Mouse (Mus musculus) heart, embryonic 11.5 days (tissue): ENCODE results near the gene Clta. TPM values are rescaled to one million over a fixed set of nuclear protein-coding genes. Genes with fewer than 3 reads are reported as not detected.

Experiments
- ATAC-seq: fragments of 200-750 bp; cut with Nextera tagmentation; replicated peaks from 2 replicates; pipeline ENCODE4 v1.8.0; 2017; ENCODE audit warnings: moderate library complexity; ENCODE audit not compliant: insufficient number of reproducible peaks, low FRiP score, low TSS enrichment
- H3K27ac ChIP-seq: fragments of 300-500 bp; sonication (generic); 2 replicates; pipeline ENCODE4 v1.5.1; 2014; ENCODE audit warnings: mild to moderate bottlenecking, low read depth, low read length
- H3K27me3 ChIP-seq: fragments of 300-500 bp; sonication (generic); 2 replicates; pipeline ENCODE4 v1.6.1; 2014; ENCODE audit warnings: mild to moderate bottlenecking, low read length, mixed read lengths; ENCODE audit not compliant: control insufficient read depth, insufficient read depth
- H3K36me3 ChIP-seq: fragments of 300-500 bp; sonication (generic); 2 replicates; pipeline ENCODE4 v1.6.1; 2014; ENCODE audit warnings: mild to moderate bottlenecking, low read length, moderate library complexity, mixed read lengths; ENCODE audit not compliant: control insufficient read depth, insufficient read depth
- H3K4me1 ChIP-seq: fragments of 300-500 bp; sonication (generic); 2 replicates; pipeline ENCODE4 v1.6.1; 2014; ENCODE audit warnings: low read length; ENCODE audit not compliant: control insufficient read depth, insufficient read depth
- H3K4me2 ChIP-seq: fragments of 300-500 bp; sonication (generic); 2 replicates; pipeline ENCODE4 v1.6.1; 2014; ENCODE audit warnings: mild to moderate bottlenecking, moderate library complexity
- H3K4me3 ChIP-seq: fragments of 300-500 bp; sonication (generic); 2 replicates; pipeline ENCODE4 v1.5.1; 2014; ENCODE audit warnings: low read depth, low read length
- H3K9ac ChIP-seq: fragments of 300-500 bp; sonication (generic); 2 replicates; pipeline ENCODE4 v1.6.1; 2014; ENCODE audit warnings: mild to moderate bottlenecking, low read depth, low read length, moderate library complexity
- H3K9me3 ChIP-seq: fragments of 300-500 bp; sonication (generic); replicated peaks from 2 replicates; pipeline ENCODE4 v1.6.1; 2016; ENCODE audit warnings: low read length; ENCODE audit not compliant: control insufficient read depth
- WGBS: fragments of 180-500 bp; shearing (Covaris S2); extraction: QIAGEN DNeasy Blood & Tissue Kit; methylation state at CpG from one replicate; pipeline ENCODE4 v1.1.7; 2014; ENCODE audit not compliant: insufficient replicate concordance; 5-methylcytosine and 5-hydroxymethylcytosine counted together
- polyA plus RNA-seq: library from polyadenylated mRNA; unstranded; fragments of >200 nt; fragmentation: Nextera tagmentation; extraction: Ambion mirVana; gene quantifications from 2 replicates; pipeline ENCODE4 v1.2.1, GENCODE M21; 2014

Gene Clta
- polyA plus RNA-seq, 1 experiment from 2014 or later: 157 TPM

GRCm38 (mm10) chr4:44044685-44045356, 40.6 kb downstream of the Clta start:
- no peak overlapping the region for H3K4me2 ChIP-seq
- ATAC-seq: no peak
- no peak overlapping the region for H3K4me3 ChIP-seq
- no peak overlapping the region for H3K9ac ChIP-seq
- 91% methylated on average over 5 of the region's 5 CpGs for WGBS
- H3K27me3 ChIP-seq: no peaks in the 10 kb centered on the region
- H3K36me3 ChIP-seq: peaks cover 24% of the 10 kb centered on the region
- H3K27ac ChIP-seq: no peak overlapping the region
- H3K4me1 ChIP-seq: no peaks in the 10 kb centered on the region
- H3K9me3 ChIP-seq: no peaks in the 10 kb centered on the region

- H3K36me3 ChIP-seq: peaks cover 17% of the 10 kb centered on the region
- no peak overlapping the region for H3K4me2 ChIP-seq
- H3K4me1 ChIP-seq: no peaks in the 10 kb centered on the region
- no peak overlapping the region for H3K9ac ChIP-seq
- no peak overlapping the region for H3K27ac ChIP-seq
- no peaks in the 10 kb centered on the region for H3K9me3 ChIP-seq
- no peak overlapping the region for H3K4me3 ChIP-seq
- WGBS: 69% methylated on average over 5 of the region's 5 CpGs
- no peaks in the 10 kb centered on the region for H3K27me3 ChIP-seq
- ATAC-seq: no peak
Measured at GRCm38 (mm10) chr4:44046066-44046465, 41.8 kb downstream of the Clta start.

DNA sequence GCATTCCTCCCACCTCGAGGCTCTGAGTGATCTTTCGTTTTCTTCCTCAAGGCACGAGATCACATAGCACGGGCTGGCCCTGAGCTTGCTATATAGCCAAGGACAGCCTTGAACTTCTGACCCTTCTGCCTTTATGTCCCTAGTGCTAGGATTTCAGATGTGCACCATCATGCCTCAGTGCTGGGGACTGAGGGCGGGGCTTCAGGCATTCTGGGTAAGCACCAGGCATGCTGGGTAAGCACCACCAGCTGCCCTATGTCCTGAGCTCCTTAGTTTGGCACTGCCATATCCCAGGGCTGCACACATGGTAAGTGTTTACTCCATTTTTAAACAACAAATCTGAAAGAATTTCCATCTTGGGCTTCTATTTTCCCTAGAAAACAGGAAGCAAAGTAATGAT, 45.6 kb downstream of the Clta start:
- H3K9me3 ChIP-seq: no peaks in the 10 kb centered on the region
- no peak overlapping the region for H3K4me2 ChIP-seq
- H3K27ac ChIP-seq: no peak overlapping the region
- ATAC-seq: no peak
- H3K4me1 ChIP-seq: no peaks in the 10 kb centered on the region
- H3K4me3 ChIP-seq: no peak overlapping the region
- peaks cover 9% of the 10 kb centered on the region; the same call in 1 of the 2 replicates for H3K36me3 ChIP-seq
- H3K27me3 ChIP-seq: no peaks in the 10 kb centered on the region
- 86% methylated on average over 5 of the region's 5 CpGs for WGBS
- no peak overlapping the region for H3K9ac ChIP-seq

DNA sequence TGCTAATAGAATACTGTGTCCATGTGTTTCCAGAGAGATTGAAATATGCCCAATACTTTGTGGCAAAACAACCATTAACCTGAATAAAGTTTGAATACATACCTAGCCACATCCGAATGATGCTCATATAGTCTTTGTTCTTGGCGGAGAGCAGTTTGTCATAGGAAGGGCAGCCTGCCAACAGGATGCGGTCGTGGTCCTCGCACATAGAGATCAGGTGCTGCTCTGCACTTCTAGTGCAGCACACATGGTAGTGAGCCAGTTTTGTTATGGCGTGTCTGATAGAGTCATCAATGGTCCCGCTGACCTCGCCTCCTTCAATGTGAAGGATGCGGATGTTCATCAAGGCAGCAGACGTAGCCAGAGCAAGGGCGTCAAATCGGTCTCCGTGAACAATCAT, 55.4 kb downstream of the Clta start:
- ATAC-seq: no peak
- Histone ChIP-seq H3K4me1 (no peaks in the 10 kb centered on the region), H3K9ac (no peak overlapping the region), H3K9me3 (no peaks in the 10 kb centered on the region), H3K36me3 (peaks cover 8% of the 10 kb centered on the region; the same call in 1 of the 2 replicates), H3K4me2 (no peak overlapping the region), H3K27ac (no peak overlapping the region), H3K27me3 (no peaks in the 10 kb centered on the region), H3K4me3 (no peak overlapping the region)
- 95% methylated on average over 13 of the region's 13 CpGs for WGBS

DNA sequence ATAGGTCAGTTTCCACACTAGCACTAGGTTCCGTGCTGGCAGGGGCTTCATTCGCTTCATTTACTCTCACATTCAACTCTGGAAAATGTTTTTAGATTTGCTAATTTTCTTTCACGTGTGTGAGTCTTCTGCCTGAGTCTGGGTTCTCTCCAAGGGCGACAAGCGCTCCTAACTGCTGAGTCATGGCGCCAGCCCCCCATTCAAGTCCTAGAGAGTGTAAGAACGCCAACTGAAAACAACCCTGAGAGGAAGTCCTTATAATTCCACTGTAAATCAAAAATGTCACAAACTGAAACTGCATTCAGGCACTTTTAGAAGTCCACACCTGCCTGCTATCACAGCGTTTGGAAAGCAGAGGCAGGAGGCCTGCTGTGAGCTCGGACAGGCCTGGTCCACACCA, 57.8 kb downstream of the Clta start:
- H3K36me3 ChIP-seq: peaks cover 8% of the 10 kb centered on the region; the same call in 1 of the 2 replicates
- peaks cover 3% of the 10 kb centered on the region for H3K4me1 ChIP-seq
- H3K9me3 ChIP-seq: no peaks in the 10 kb centered on the region
- no peaks in the 10 kb centered on the region for H3K27me3 ChIP-seq
- no peak overlapping the region for H3K27ac ChIP-seq
- no peak overlapping the region for H3K4me3 ChIP-seq
- no peak overlapping the region for H3K9ac ChIP-seq
- ATAC-seq: no peak
- no peak overlapping the region for H3K4me2 ChIP-seq
- 71% methylated on average over 9 of the region's 9 CpGs for WGBS

DNA sequence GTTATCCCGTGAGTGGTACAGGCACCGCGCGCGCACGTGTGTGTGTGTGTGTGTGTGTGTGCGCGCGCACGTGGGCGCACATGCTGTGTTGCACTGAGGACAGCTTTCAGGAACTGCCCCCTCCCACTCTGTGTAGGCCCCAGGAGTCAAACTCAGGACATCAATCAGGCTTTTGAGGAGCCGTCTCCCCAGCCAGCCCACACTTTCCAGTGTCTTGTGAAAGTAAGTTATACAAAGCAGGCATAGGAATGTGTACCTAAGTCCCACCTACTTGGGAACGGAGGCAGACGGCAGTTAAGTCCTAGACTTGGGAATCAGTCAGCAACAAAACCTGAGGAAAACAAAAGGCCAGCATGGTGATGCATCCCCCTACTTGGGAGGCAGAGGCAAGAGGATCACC, 58.6 kb downstream of the Clta start:
- Histone ChIP-seq H3K27ac (no peak overlapping the region), H3K4me2 (no peak overlapping the region), H3K4me3 (no peak overlapping the region), H3K4me1 (peaks cover 10% of the 10 kb centered on the region), H3K9ac (no peak overlapping the region), H3K36me3 (peaks cover 8% of the 10 kb centered on the region; the same call in 1 of the 2 replicates), H3K9me3 (no peaks in the 10 kb centered on the region), H3K27me3 (no peaks in the 10 kb centered on the region)
- 90% methylated on average over 14 of the region's 14 CpGs for WGBS
- no peak for ATAC-seq

GRCm38 (mm10) chr4:44065355-44066025, 61.2 kb downstream of the Clta start:
- H3K9ac ChIP-seq: peak overlapping the region; percentile 47; the same call in 1 of the 2 replicates
- H3K27ac ChIP-seq: no peak overlapping the region
- 0 out of 2 replicates have a peak, but pooled peaks have one; percentile 54 for ATAC-seq
- H3K36me3 ChIP-seq: peaks cover 3% of the 10 kb centered on the region; the same call in 1 of the 2 replicates
- no peaks in the 10 kb centered on the region for H3K27me3 ChIP-seq
- peaks cover 16% of the 10 kb centered on the region for H3K4me1 ChIP-seq
- 28% methylated on average over 16 of the region's 16 CpGs for WGBS
- peak overlapping the region; percentile 45 for H3K4me2 ChIP-seq
- H3K4me3 ChIP-seq: no peak overlapping the region
- H3K9me3 ChIP-seq: no peaks in the 10 kb centered on the region

GRCm38 (mm10) chr4:44066891-44067290, 62.6 kb downstream of the Clta start:
- Histone ChIP-seq H3K36me3 (peaks cover 3% of the 10 kb centered on the region; the same call in 1 of the 2 replicates), H3K4me3 (no peak overlapping the region), H3K4me2 (no peak overlapping the region), H3K27ac (no peak overlapping the region), H3K9ac (no peak overlapping the region), H3K4me1 (peaks cover 22% of the 10 kb centered on the region), H3K9me3 (no peaks in the 10 kb centered on the region), H3K27me3 (no peaks in the 10 kb centered on the region)
- no peak for ATAC-seq
- WGBS: 69% methylated on average over 6 of the region's 6 CpGs
